17 mouse cellular contexts compared by ENCODE assay signal in the genomic region with DNA sequence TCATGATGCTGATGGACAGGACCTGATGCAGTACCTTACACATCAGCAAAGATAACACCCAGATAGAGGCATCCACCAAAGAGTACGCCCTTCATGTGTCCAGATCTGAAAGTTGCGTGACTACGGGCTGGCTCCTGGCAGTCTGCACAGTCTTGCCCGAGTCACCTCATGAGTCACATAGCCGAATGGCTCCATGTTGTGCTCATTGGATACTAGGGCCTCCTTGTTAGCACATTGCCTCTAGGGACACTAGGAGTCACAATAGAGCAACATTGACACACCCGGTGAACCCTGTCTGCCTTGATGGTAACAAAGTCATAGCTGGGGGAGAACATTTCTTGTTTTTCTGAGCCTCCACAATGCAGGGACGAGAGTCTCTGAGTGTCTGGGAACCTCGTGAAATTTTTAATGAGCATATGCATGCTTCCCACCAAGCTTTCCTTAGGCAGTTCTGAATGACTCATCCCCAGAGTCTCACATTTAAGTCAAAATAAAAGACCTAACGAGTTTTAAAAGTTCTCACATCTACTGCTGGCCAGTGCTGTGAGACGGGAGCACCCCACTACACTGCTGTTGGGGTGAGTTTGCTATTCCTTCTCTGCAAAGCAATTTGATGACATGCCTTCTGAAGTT.
"Had no signal": no experiment of that assay in that cellular context is flagged by ENCODE, and none has a peak within 500 bp of the region (broad histone marks: within the 10 kb centered on the region; RNA-seq: fewer than 3 reads in every experiment).

No protein-coding gene starts in this region.

- ATAC-seq: hindbrain, embryonic 16.5 days; inflammation-experienced regulatory T-cells, adult 6 months; intestine, embryonic 15.5 days; intestine, postnatal 0 days had no signal

- DNase-seq: gastrocnemius, postnatal 14 days; gastrocnemius, postnatal 36 days; heart, adult 11 months; heart, adult 2 months; heart, postnatal 10 days; heart, postnatal 4 days; kidney, adult 18-20 months; kidney, adult 8-10 months; kidney, postnatal 10 days; kidney, postnatal 25 days; kidney, postnatal 4 days; liver; liver, embryonic 13.5 days had no signal
